Mouse (Mus musculus) megakaryocyte-erythroid progenitor cell, adult 5-6 weeks (primary cell): Measurements from ENCODE around the gene Krtap4-6. TPM values are rescaled to one million over a fixed set of nuclear protein-coding genes. Genes with fewer than 3 reads are reported as not detected.

Source experiments
- total RNA-seq, 2 experiments: library from RNA; stranded (forward) in 1 of 2; stranded (reverse) in 1 of 2; fragments of 200-1000, 215-1000 nt in 1 of 2; fragments of >200 nt in 1 of 2; fragmentation: Nextera tagmentation in 1 of 2; gene quantifications; 2 replicates each; pipeline ENCODE4 v1.2.3; 2014 to 2017

Krtap4-6 gene
- total RNA-seq, 2 experiments from 2014 or later = not detected

Other genes with a start within 250 kb of the Krtap4-6 start
Only the 30 nearest of the 40 such genes appear.
- gene Krt39, start 144.6 kb downstream of the Krtap4-6 start, total RNA-seq (2014; fragmentation: Nextera tagmentation) = not detected in 2 replicates
- not detected in 2 replicates for gene Krt39, start 144.6 kb downstream of the Krtap4-6 start, total RNA-seq (2017)
- gene Krt40, start 122.8 kb downstream of the Krtap4-6 start, total RNA-seq (2014; fragmentation: Nextera tagmentation) = not detected in 2 replicates
- not detected in 2 replicates for gene Krt40, start 122.8 kb downstream of the Krtap4-6 start, total RNA-seq (2017)
- gene Krtap3-3, start 115.1 kb downstream of the Krtap4-6 start, total RNA-seq (2014; fragmentation: Nextera tagmentation) = not detected in 2 replicates
- not detected in 2 replicates for gene Krtap3-3, start 115.1 kb downstream of the Krtap4-6 start, total RNA-seq (2017)
- not detected in 2 replicates for gene Krtap3-2, start 109.1 kb downstream of the Krtap4-6 start, total RNA-seq (2014; fragmentation: Nextera tagmentation)
- gene Krtap3-2, start 109.1 kb downstream of the Krtap4-6 start, total RNA-seq (2017) = not detected in 2 replicates
- gene Gm11939, start 106.5 kb downstream of the Krtap4-6 start, total RNA-seq (2014; fragmentation: Nextera tagmentation) = not detected in 2 replicates
- gene Gm11939, start 106.5 kb downstream of the Krtap4-6 start, total RNA-seq (2017) = not detected in 2 replicates
- gene Krtap3-1, start 99.3 kb downstream of the Krtap4-6 start, total RNA-seq (2014; fragmentation: Nextera tagmentation) = not detected in 2 replicates
- not detected in 2 replicates for gene Krtap3-1, start 99.3 kb downstream of the Krtap4-6 start, total RNA-seq (2017)
- not detected in 2 replicates for gene Krtap1-5, start 84.9 kb downstream of the Krtap4-6 start, total RNA-seq (2014; fragmentation: Nextera tagmentation)
- gene Krtap1-5, start 84.9 kb downstream of the Krtap4-6 start, total RNA-seq (2017) = not detected in 2 replicates
- gene Krtap1-4, start 82.3 kb downstream of the Krtap4-6 start, total RNA-seq (2014; fragmentation: Nextera tagmentation) = not detected in 2 replicates
- gene Krtap1-4, start 82.3 kb downstream of the Krtap4-6 start, total RNA-seq (2017) = not detected in 2 replicates
- gene Krtap1-3, start 74.6 kb downstream of the Krtap4-6 start, total RNA-seq (2014; fragmentation: Nextera tagmentation) = not detected in 2 replicates
- gene Krtap1-3, start 74.6 kb downstream of the Krtap4-6 start, total RNA-seq (2017) = not detected in 2 replicates
- not detected in 2 replicates for gene Krtap9-3, start 67.9 kb downstream of the Krtap4-6 start, total RNA-seq (2014; fragmentation: Nextera tagmentation)
- not detected in 2 replicates for gene Krtap9-3, start 67.9 kb downstream of the Krtap4-6 start, total RNA-seq (2017)
- gene Gm11938, start 62.7 kb downstream of the Krtap4-6 start, total RNA-seq (2014; fragmentation: Nextera tagmentation) = not detected in 2 replicates
- gene Gm11938, start 62.7 kb downstream of the Krtap4-6 start, total RNA-seq (2017) = not detected in 2 replicates
- gene Gm11937, start 55.8 kb downstream of the Krtap4-6 start, total RNA-seq (2014; fragmentation: Nextera tagmentation) = not detected in 2 replicates
- not detected in 2 replicates for gene Gm11937, start 55.8 kb downstream of the Krtap4-6 start, total RNA-seq (2017)
- gene Krtap2-4, start 51.1 kb downstream of the Krtap4-6 start, total RNA-seq (2014; fragmentation: Nextera tagmentation) = not detected in 2 replicates
- gene Krtap2-4, start 51.1 kb downstream of the Krtap4-6 start, total RNA-seq (2017) = not detected in 2 replicates
- gene Gm11562, start 45.5 kb downstream of the Krtap4-6 start, total RNA-seq (2014; fragmentation: Nextera tagmentation) = not detected in 2 replicates
- not detected in 2 replicates for gene Gm11562, start 45.5 kb downstream of the Krtap4-6 start, total RNA-seq (2017)
- not detected in 2 replicates for gene Krtap4-1, start 37.7 kb downstream of the Krtap4-6 start, total RNA-seq (2014; fragmentation: Nextera tagmentation)
- not detected in 2 replicates for gene Krtap4-1, start 37.7 kb downstream of the Krtap4-6 start, total RNA-seq (2017)
- gene Krtap4-2, start 30.9 kb downstream of the Krtap4-6 start, total RNA-seq (2014; fragmentation: Nextera tagmentation) = not detected in 2 replicates
- gene Krtap4-2, start 30.9 kb downstream of the Krtap4-6 start, total RNA-seq (2017) = not detected in 2 replicates
- not detected in 2 replicates for gene Krtap4-7, start 21.9 kb downstream of the Krtap4-6 start, total RNA-seq (2014; fragmentation: Nextera tagmentation)
- not detected in 2 replicates for gene Krtap4-7, start 21.9 kb downstream of the Krtap4-6 start, total RNA-seq (2017)
- not detected in 2 replicates for gene Gm11555, start 15.7 kb downstream of the Krtap4-6 start, total RNA-seq (2014; fragmentation: Nextera tagmentation)
- not detected in 2 replicates for gene Gm11555, start 15.7 kb downstream of the Krtap4-6 start, total RNA-seq (2017)
- gene Gm11563, start 7.0 kb downstream of the Krtap4-6 start, total RNA-seq (2014; fragmentation: Nextera tagmentation) = not detected in 2 replicates
- not detected in 2 replicates for gene Gm11563, start 7.0 kb downstream of the Krtap4-6 start, total RNA-seq (2017)
- not detected in 2 replicates for gene Gm14190, start 24.8 kb upstream of the Krtap4-6 start, total RNA-seq (2014; fragmentation: Nextera tagmentation)
- not detected in 2 replicates for gene Gm14190, start 24.8 kb upstream of the Krtap4-6 start, total RNA-seq (2017)
- not detected in 2 replicates for gene Gm14180, start 68.3 kb upstream of the Krtap4-6 start, total RNA-seq (2014; fragmentation: Nextera tagmentation)
- not detected in 2 replicates for gene Gm14180, start 68.3 kb upstream of the Krtap4-6 start, total RNA-seq (2017)
- not detected in 2 replicates for gene Gm11595, start 107.0 kb upstream of the Krtap4-6 start, total RNA-seq (2014; fragmentation: Nextera tagmentation)
- gene Gm11595, start 107.0 kb upstream of the Krtap4-6 start, total RNA-seq (2017) = not detected in 2 replicates
- not detected in 2 replicates for gene Krtap4-8, start 114.7 kb upstream of the Krtap4-6 start, total RNA-seq (2014; fragmentation: Nextera tagmentation)
- gene Krtap4-8, start 114.7 kb upstream of the Krtap4-6 start, total RNA-seq (2017) = not detected in 2 replicates
- gene Krtap4-9, start 119.2 kb upstream of the Krtap4-6 start, total RNA-seq (2014; fragmentation: Nextera tagmentation) = not detected in 2 replicates
- gene Krtap4-9, start 119.2 kb upstream of the Krtap4-6 start, total RNA-seq (2017) = not detected in 2 replicates
- gene Gm11596, start 127.5 kb upstream of the Krtap4-6 start, total RNA-seq (2014; fragmentation: Nextera tagmentation) = not detected in 2 replicates
- not detected in 2 replicates for gene Gm11596, start 127.5 kb upstream of the Krtap4-6 start, total RNA-seq (2017)
- not detected in 2 replicates for gene Gm11569, start 133.0 kb upstream of the Krtap4-6 start, total RNA-seq (2014; fragmentation: Nextera tagmentation)
- gene Gm11569, start 133.0 kb upstream of the Krtap4-6 start, total RNA-seq (2017) = not detected in 2 replicates
- not detected in 2 replicates for gene Gm11554, start 138.5 kb upstream of the Krtap4-6 start, total RNA-seq (2014; fragmentation: Nextera tagmentation)
- gene Gm11554, start 138.5 kb upstream of the Krtap4-6 start, total RNA-seq (2017) = not detected in 2 replicates
- gene Krtap4-13, start 143.9 kb upstream of the Krtap4-6 start, total RNA-seq (2014; fragmentation: Nextera tagmentation) = not detected in 2 replicates
- gene Krtap4-13, start 143.9 kb upstream of the Krtap4-6 start, total RNA-seq (2017) = not detected in 2 replicates
- not detected in 2 replicates for gene Gm11564, start 149.7 kb upstream of the Krtap4-6 start, total RNA-seq (2014; fragmentation: Nextera tagmentation)
- gene Gm11564, start 149.7 kb upstream of the Krtap4-6 start, total RNA-seq (2017) = not detected in 2 replicates
- gene 2300003K06Rik, start 172.1 kb upstream of the Krtap4-6 start, total RNA-seq (2014; fragmentation: Nextera tagmentation) = not detected in 2 replicates
- gene 2300003K06Rik, start 172.1 kb upstream of the Krtap4-6 start, total RNA-seq (2017) = not detected in 2 replicates